Mouse (Mus musculus) heart, postnatal 0 days (tissue): ENCODE measurements around the gene Olfr419. TPM values are rescaled to one million over a fixed set of nuclear protein-coding genes. Genes with fewer than 3 reads are reported as not detected.

Experiments used
- ATAC-seq: fragments of 200-750 bp; cut with Nextera tagmentation; 2 replicates; pipeline ENCODE4 v1.8.0; 2017; ENCODE audit warnings: low read depth, moderate number of reproducible peaks, moderate library complexity; ENCODE audit not compliant: insufficient read depth
- DNase-seq: peaks from one replicate; pipeline ENCODE4 v3.0.0-alpha.2; 2016; ENCODE audit warnings: low spot score
- H3K27ac ChIP-seq: fragments of 300-500 bp; sonication (generic); 2 replicates; pipeline ENCODE4 v1.5.1; 2014; ENCODE audit warnings: low read depth, mild to moderate bottlenecking
- H3K27me3 ChIP-seq: fragments of 300-500 bp; sonication (generic); 2 replicates; pipeline ENCODE4 v1.6.1; 2014; ENCODE audit warnings: low read length, mixed read lengths; ENCODE audit not compliant: control insufficient read depth, insufficient read depth
- H3K36me3 ChIP-seq: fragments of 300-500 bp; sonication (generic); replicated peaks from 2 replicates; pipeline ENCODE4 v1.6.1; 2014; ENCODE audit warnings: low read length, mixed read lengths; ENCODE audit not compliant: control insufficient read depth, insufficient read depth
- H3K4me1 ChIP-seq: fragments of 300-500 bp; sonication (generic); 2 replicates; pipeline ENCODE4 v1.6.1; 2014; ENCODE audit warnings: antibody characterized with exemption; ENCODE audit not compliant: control insufficient read depth, insufficient read depth
- H3K4me2 ChIP-seq: fragments of 300-500 bp; sonication (generic); 2 replicates; pipeline ENCODE4 v1.6.1; 2014; ENCODE audit warnings: low read depth, mild to moderate bottlenecking, low read length, moderate library complexity
- H3K4me3 ChIP-seq: fragments of 300-500 bp; sonication (generic); 2 replicates; pipeline ENCODE4 v1.5.1; 2014; ENCODE audit warnings: low read depth, low read length
- H3K9ac ChIP-seq: fragments of 300-500 bp; sonication (generic); replicated peaks from 2 replicates; pipeline ENCODE4 v1.6.1; 2014; ENCODE audit warnings: low read depth, low read length, mixed read lengths
- H3K9me3 ChIP-seq: fragments of 300-500 bp; sonication (generic); replicated peaks from 2 replicates; pipeline ENCODE4 v1.6.1; 2016; ENCODE audit warnings: low read length; ENCODE audit not compliant: control insufficient read depth
- CTCF ChIP-seq: IDR thresholded peaks from 2 replicates; pipeline ENCODE4 v1.5.1; 2016; ENCODE audit warnings: antibody characterized with exemption, control low read depth, low read depth
- EP300 ChIP-seq: IDR thresholded peaks from 2 replicates; pipeline ENCODE4 v1.6.1; 2016; ENCODE audit warnings: antibody characterized with exemption, low read depth
- WGBS: fragments of 180-500 bp; shearing (Covaris S2); extraction: QIAGEN DNeasy Blood & Tissue Kit; methylation state at CpG from one replicate; pipeline ENCODE4 v1.1.7; 2014; 5-methylcytosine and 5-hydroxymethylcytosine counted together
- polyA plus RNA-seq: library from polyadenylated mRNA; unstranded; fragments of >200 nt; fragmentation: Nextera tagmentation; extraction: Ambion mirVana; gene quantifications from 2 replicates; pipeline ENCODE4 v1.2.1, GENCODE M21; 2015
- total RNA-seq: library from RNA; depleted of rRNA; stranded (reverse); fragments of >200 nt; gene quantifications from 2 replicates; pipeline ENCODE4 v1.2.3, GENCODE M21; 2014; ENCODE audit warnings: low replicate concordance; rRNA removed

Gene Olfr419
- total RNA-seq (not detected in 2 replicates), polyA plus RNA-seq (not detected in 2 replicates)

GRCm38 (mm10) chr1:174251961-174252360 lies at the start of gene Olfr419:
Gene Olfr419, minus strand, starts transcription at chr1:174252061.
- Histone ChIP-seq H3K27ac (no peak within 1 kb of the TSS), H3K4me3 (no peak within 1 kb of the TSS), H3K4me1 (no peaks in the 10 kb centered on the region), H3K9ac (no peak within 1 kb of the TSS), H3K9me3 (no peaks in the 10 kb centered on the region), H3K4me2 (no peak within 1 kb of the TSS), H3K36me3 (no peaks in the 10 kb centered on the region), H3K27me3 (no peaks in the 10 kb centered on the region)
- 73% methylated on average over 3 of the region's 3 CpGs for WGBS
- no peak for ATAC-seq
- DNase-seq: no peak
- no peak for TF ChIP-seq CTCF

GRCm38 (mm10) chr1:174270643-174271042 lies 18.8 kb upstream of the Olfr419 start:
- ATAC-seq (no peak), DNase-seq (no peak)
- H3K9me3 ChIP-seq: no peaks in the 10 kb centered on the region
- H3K4me2 ChIP-seq: no peak overlapping the region
- no peak overlapping the region for H3K27ac ChIP-seq
- WGBS: 48% methylated on average over 3 of the region's 3 CpGs
- H3K4me3 ChIP-seq: no peak overlapping the region
- no peak for TF ChIP-seq EP300
- TF ChIP-seq CTCF: no peak
- no peaks in the 10 kb centered on the region for H3K4me1 ChIP-seq
- H3K36me3 ChIP-seq: no peaks in the 10 kb centered on the region
- H3K9ac ChIP-seq: no peak overlapping the region
- no peaks in the 10 kb centered on the region for H3K27me3 ChIP-seq

GRCm38 (mm10) chr1:174269162-174269561 lies 17.3 kb upstream of the Olfr419 start:
- Histone ChIP-seq H3K4me2 (no peak overlapping the region), H3K27ac (no peak overlapping the region), H3K4me3 (no peak overlapping the region), H3K4me1 (no peaks in the 10 kb centered on the region), H3K9ac (no peak overlapping the region), H3K36me3 (no peaks in the 10 kb centered on the region), H3K27me3 (no peaks in the 10 kb centered on the region), H3K9me3 (peaks cover 5% of the 10 kb centered on the region)
- DNase-seq (no peak), ATAC-seq (no peak)
- TF ChIP-seq CTCF (no peak), EP300 (no peak)
- 48% methylated on average over 4 of the region's 4 CpGs for WGBS

GRCm38 (mm10) chr1:174267816-174268215 lies 16.0 kb upstream of the Olfr419 start:
- Histone ChIP-seq H3K4me3 (no peak overlapping the region), H3K4me1 (no peaks in the 10 kb centered on the region), H3K27ac (no peak overlapping the region), H3K27me3 (no peaks in the 10 kb centered on the region), H3K36me3 (no peaks in the 10 kb centered on the region), H3K9me3 (peaks cover 5% of the 10 kb centered on the region), H3K9ac (no peak overlapping the region), H3K4me2 (no peak overlapping the region)
- no peak for ATAC-seq
- no peak for DNase-seq
- TF ChIP-seq CTCF (no peak), EP300 (no peak)
- WGBS: 69% methylated on average over 4 of the region's 4 CpGs

- Histone ChIP-seq H3K9ac (no peak overlapping the region), H3K27ac (no peak overlapping the region), H3K27me3 (no peaks in the 10 kb centered on the region), H3K4me3 (no peak overlapping the region), H3K4me2 (no peak overlapping the region), H3K36me3 (peaks cover 9% of the 10 kb centered on the region; the same call in 1 of the 2 replicates), H3K9me3 (no peaks in the 10 kb centered on the region), H3K4me1 (no peaks in the 10 kb centered on the region)
- TF ChIP-seq CTCF: no peak
- no peak for TF ChIP-seq EP300
- 91% methylated on average over 2 of the region's 2 CpGs for WGBS
- no peak for ATAC-seq
- DNase-seq: no peak
These were observed 1.5 kb downstream of the Olfr419 start for GRCm38 (mm10) chr1:174250376-174250775.

GRCm38 (mm10) chr1:174247170-174247569 lies 4.7 kb downstream of the Olfr419 start:
- Histone ChIP-seq H3K9me3 (no peaks in the 10 kb centered on the region), H3K36me3 (peaks cover 9% of the 10 kb centered on the region; the same call in 1 of the 2 replicates), H3K27me3 (no peaks in the 10 kb centered on the region), H3K4me1 (no peaks in the 10 kb centered on the region), H3K4me3 (no peak overlapping the region), H3K9ac (no peak overlapping the region), H3K27ac (no peak overlapping the region), H3K4me2 (no peak overlapping the region)
- ATAC-seq: no peak
- DNase-seq: no peak
- TF ChIP-seq EP300 (no peak), CTCF (no peak)
- WGBS: 82% methylated on average over 6 of the region's 6 CpGs
